Mouse (Mus musculus): ENCODE measurements around the gene Morn1.

- TF ChIP-seq MEF2A (IDR thresholded peaks at IDR 0.05; ENCODE audit: borderline replicate concordance, low read depth, low read length): no peak
- no peak for TF ChIP-seq CTCF (conservative IDR thresholded peaks at IDR 0.05 in 1 of 2, IDR thresholded peaks at IDR 0.05 in 1 of 2; ENCODE audit: low read depth in 2 of 2, low read length in 2 of 2)
- TF ChIP-seq GABPA (IDR thresholded peaks at IDR 0.05; ENCODE audit: insufficient replicate concordance, low read depth, low read length): no peak
- no peak for TF ChIP-seq SIN3A (IDR thresholded peaks at IDR 0.05; ENCODE audit: low read length)
These were observed 46.8 kb downstream of the Morn1 start for GRCm38 (mm10) chr4:155133188-155133587.

Data from CH12.LX (cell line).